In genomic region chr10:40906131-40906530, GRCm38 (mm10) we compare ENCODE assay signal across 22 mouse cellular contexts. TPM values are rescaled to one million over a fixed set of nuclear protein-coding genes. Genes with fewer than 3 reads are reported as not detected.
DNase-seq lines count a peak whose midpoint lies in the region; TF ChIP-seq lines count a peak whose summit lies in the region.
"Had no signal": no experiment of that assay in that cellular context is flagged by ENCODE, and none has a peak within 500 bp of the region (broad histone marks: within the 10 kb centered on the region; RNA-seq: fewer than 3 reads in every experiment).

No protein-coding gene starts in this region.

- WGBS in olfactory bulb, adult 2 months: 78% methylated on average over 1 of the region's 1 CpGs

- no peaks in the 10 kb centered on the region for H3K36me3 ChIP-seq in C2C12 (ENCODE audit: control insufficient read depth, insufficient read depth)
- H3K36me3 ChIP-seq: embryonic facial prominence, embryonic 13.5 days; forebrain, embryonic 12.5 days; forebrain, embryonic 15.5 days; heart, embryonic 10.5 days; heart, embryonic 13.5 days; hindbrain, embryonic 12.5 days had no signal

- peak overlapping the region; percentile 6 for H3ac ChIP-seq in C2C12 (ENCODE audit: control insufficient read depth, insufficient read length, low read depth)

- peak overlapping the region; percentile 39; the same call in 1 of the 2 replicates for H3K27ac ChIP-seq in layer of hippocampus, adult 2 months
- peak overlapping the region; percentile 66; the same call in 1 of the 2 replicates for H3K27ac ChIP-seq in olfactory bulb, adult 2 months (ENCODE audit: insufficient read depth, low read depth, low read length)
- H3K27ac ChIP-seq: embryonic facial prominence, embryonic 10.5 days; embryonic facial prominence, embryonic 13.5 days; forebrain, embryonic 12.5 days; forebrain, embryonic 15.5 days; heart, adult 2 months; heart, embryonic 10.5 days; heart, embryonic 13.5 days; hindbrain, embryonic 12.5 days had no signal

- peak; percentile 71 to 72 for DNase-seq in cerebellum, postnatal 14 days
- DNase-seq in cerebellum, adult 11 months: no peak
- no peak for DNase-seq in layer of hippocampus, adult 2 months (ENCODE audit: low spot score in 2 of 2)
- no peak for DNase-seq in layer of hippocampus, postnatal 25 days (ENCODE audit: extremely low spot score in 1 of 2, low spot score in 1 of 2)
- DNase-seq: adrenal gland, adult 8-10 months; adrenal gland, postnatal 25 days; embryo, embryonic 11 days; gastrocnemius, postnatal 36 days; heart, adult 2 months; heart, postnatal 14 days; heart, postnatal 4 days had no signal

- no peak for TF ChIP-seq POLR2A in olfactory bulb, adult 2 months (IDR thresholded peaks at IDR 0.05; ENCODE audit: insufficient read depth, low read depth, low read length)

- H3K27me3 ChIP-seq in C2C12 (ENCODE audit: control insufficient read depth, insufficient read depth, insufficient read length): no peaks in the 10 kb centered on the region
- H3K27me3 ChIP-seq: embryonic facial prominence, embryonic 13.5 days; forebrain, embryonic 12.5 days; forebrain, embryonic 15.5 days; heart, embryonic 13.5 days; hindbrain, embryonic 12.5 days had no signal

- peaks cover 14% of the 10 kb centered on the region for H3K4me1 ChIP-seq in olfactory bulb, adult 2 months (ENCODE audit: control insufficient read depth, insufficient read depth, low read length)
- H3K4me1 ChIP-seq: embryonic facial prominence, embryonic 10.5 days; forebrain, embryonic 15.5 days had no signal

- no peak for TF ChIP-seq CTCF in layer of hippocampus, adult 2 months (conservative IDR thresholded peaks at IDR 0.05)
- no peak for TF ChIP-seq CTCF in C2C12 (IDR thresholded peaks at IDR 0.05; ENCODE audit: control insufficient read depth, insufficient read depth, insufficient read length)
- TF ChIP-seq CTCF in olfactory bulb, adult 2 months (IDR thresholded peaks at IDR 0.05; ENCODE audit: insufficient read depth, low read depth, low read length): no peak

- no peaks in the 10 kb centered on the region for H3K79me3 ChIP-seq in C2C12 (ENCODE audit: low read depth)

- H3K79me2 ChIP-seq in C2C12 (ENCODE audit: control insufficient read depth, insufficient read depth): peaks cover 30% of the 10 kb centered on the region

- H3K4me3 ChIP-seq in layer of hippocampus, adult 2 months: no peak overlapping the region
- H3K4me3 ChIP-seq in C2C12 (ENCODE audit: insufficient read depth, poor library complexity, severe bottlenecking): no peak overlapping the region
- no peak overlapping the region for H3K4me3 ChIP-seq in olfactory bulb, adult 2 months (ENCODE audit: insufficient read depth, low read depth, low read length)
- H3K4me3 ChIP-seq: embryonic facial prominence, embryonic 10.5 days; embryonic facial prominence, embryonic 13.5 days; erythroblast, embryonic 14.5 days; forebrain, embryonic 12.5 days; forebrain, embryonic 15.5 days; heart, adult 2 months; heart, embryonic 10.5 days; heart, embryonic 13.5 days; hindbrain, embryonic 12.5 days had no signal

TF ChIP-seq in C2C12, 6 proteins besides CTCF, POLR2A, EP300 and RAD21:
- TF ChIP-seq MYOG (IDR thresholded peaks at IDR 0.05; ENCODE audit: control insufficient read depth, extremely low read depth, insufficient read length): no peak
- TF ChIP-seq USF1 (IDR thresholded peaks at IDR 0.05; ENCODE audit: low read depth): no peak
- TF ChIP-seq MYOD1 (IDR thresholded peaks at IDR 0.05; ENCODE audit: control insufficient read depth, insufficient read length, low read depth): no peak
- no peak for TF ChIP-seq MAX (IDR thresholded peaks at IDR 0.05)
- no peak for TF ChIP-seq CEBPB (IDR thresholded peaks at IDR 0.05; ENCODE audit: low read depth)
- no peak for TF ChIP-seq FOSL1 (IDR thresholded peaks at IDR 0.05; ENCODE audit: insufficient read depth, low read length, poor library complexity, severe bottlenecking)
TF ChIP-seq in C2C12: peak in this region for 0.

RNA-seq across cellular contexts. Expression of gene Wasf1, which starts 22.9 kb away (rescaled TPM):
- total RNA-seq in layer of hippocampus, adult 2 months (2021): 100 to 1,000 TPM; 412 to 418 TPM
- 100 to 1,000 TPM; 394 to 449 TPM for total RNA-seq in layer of hippocampus, postnatal 25 days (2021)
- polyA plus RNA-seq in C2C12 (2012; fragmentation: generic; extraction: Trizol): 9.2 TPM
- not detected in 2 replicates for polyA plus RNA-seq in olfactory bulb, adult 2 months (2012; ENCODE audit: insufficient read depth, insufficient read length, low replicate concordance, missing spikeins)
- total RNA-seq: granulocyte monocyte progenitor cell, adult 5-6 weeks had no signal

RNA-seq across cellular contexts. Expression of gene Cdc40, which starts 23.0 kb away (rescaled TPM):
- 10 to 100 TPM; 67.1 to 73.9 TPM for total RNA-seq in layer of hippocampus, adult 2 months (2021)
- total RNA-seq in layer of hippocampus, postnatal 25 days (2021): 10 to 100 TPM; 48.4 to 66.4 TPM
- polyA plus RNA-seq in C2C12 (2012; fragmentation: generic; extraction: Trizol): 9.5 TPM
- polyA plus RNA-seq in olfactory bulb, adult 2 months (2012; ENCODE audit: insufficient read depth, insufficient read length, low replicate concordance, missing spikeins): not detected in 2 replicates

Comparison
In these comparisons a context has a peak if more than half of its experiments do, and no peak if none do; other contexts are left out.
1. DNase-seq: peak in cerebellum, postnatal 14 days (2 of 2); none in cerebellum, adult 11 months (single experiment), layer of hippocampus, adult 2 months (0 of 2) and layer of hippocampus, postnatal 25 days (0 of 2).